Mouse (Mus musculus): ENCODE data around the gene Map7. TPM values are rescaled to one million over a fixed set of nuclear protein-coding genes. Genes with fewer than 3 reads are reported as not detected.
A peak's percentile ranks its signal among the peaks of the same experiment; 100 is the strongest.

Gene Map7
- total RNA-seq, 2 experiments from 2014 or later = 2.2 to 2.5 TPM

DNA sequence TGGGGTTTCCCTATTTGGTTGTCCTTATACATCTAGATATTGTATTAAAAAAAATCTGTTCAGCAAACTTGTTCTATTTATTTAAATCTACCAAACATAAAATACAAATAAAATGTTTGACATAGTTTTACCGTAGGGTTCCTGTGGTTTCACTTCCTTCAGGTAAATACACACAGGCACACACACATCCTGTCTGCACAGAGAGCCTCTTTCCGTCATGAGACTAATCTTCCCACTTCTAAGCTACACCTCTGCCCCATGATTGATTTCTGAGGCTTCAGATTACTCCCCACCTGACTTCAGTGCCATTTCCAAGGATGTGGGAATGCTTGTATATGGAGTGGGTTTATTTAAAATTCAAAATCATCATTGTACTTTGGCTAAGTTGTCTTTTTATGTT lies 133.2 kb downstream of the Map7 start:
- DNase-seq (ENCODE audit: low spot score in 2 of 2) = no peak

DNA sequence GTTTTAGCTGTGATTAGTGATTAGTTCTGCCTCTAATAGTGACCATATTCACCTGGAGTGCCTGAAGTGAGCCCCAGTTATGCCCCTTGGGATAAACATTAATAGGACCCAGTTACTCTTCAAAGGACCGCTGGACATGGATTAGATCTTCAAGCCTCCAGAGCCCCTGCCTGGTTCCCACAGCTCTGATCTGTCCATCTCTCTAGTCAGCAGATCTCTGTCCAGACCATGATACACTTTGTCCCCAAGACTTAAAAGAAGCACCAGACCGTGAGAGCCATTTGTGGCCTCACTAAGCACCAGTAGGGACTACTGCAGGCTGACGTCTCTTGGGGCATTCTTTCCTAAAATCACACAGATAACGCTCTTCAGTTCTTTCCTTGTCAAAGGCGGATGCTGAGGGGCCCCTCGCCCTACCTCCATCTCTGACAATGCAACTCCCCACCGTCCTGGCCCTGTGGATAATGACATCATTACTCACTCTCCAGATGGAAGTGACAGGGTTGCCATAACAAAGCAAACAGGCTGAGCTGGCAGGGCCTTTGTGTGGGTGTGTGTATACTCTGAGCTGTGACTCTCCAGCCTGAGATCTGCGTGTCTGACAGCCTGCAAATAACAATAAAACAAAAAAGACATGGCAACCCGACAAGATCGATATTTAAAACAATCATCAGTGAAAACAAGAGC lies 137.2 kb downstream of the Map7 start:
- peak in 1 of 2 experiments; percentile 19 for DNase-seq (ENCODE audit: low spot score in 2 of 2)

DNA sequence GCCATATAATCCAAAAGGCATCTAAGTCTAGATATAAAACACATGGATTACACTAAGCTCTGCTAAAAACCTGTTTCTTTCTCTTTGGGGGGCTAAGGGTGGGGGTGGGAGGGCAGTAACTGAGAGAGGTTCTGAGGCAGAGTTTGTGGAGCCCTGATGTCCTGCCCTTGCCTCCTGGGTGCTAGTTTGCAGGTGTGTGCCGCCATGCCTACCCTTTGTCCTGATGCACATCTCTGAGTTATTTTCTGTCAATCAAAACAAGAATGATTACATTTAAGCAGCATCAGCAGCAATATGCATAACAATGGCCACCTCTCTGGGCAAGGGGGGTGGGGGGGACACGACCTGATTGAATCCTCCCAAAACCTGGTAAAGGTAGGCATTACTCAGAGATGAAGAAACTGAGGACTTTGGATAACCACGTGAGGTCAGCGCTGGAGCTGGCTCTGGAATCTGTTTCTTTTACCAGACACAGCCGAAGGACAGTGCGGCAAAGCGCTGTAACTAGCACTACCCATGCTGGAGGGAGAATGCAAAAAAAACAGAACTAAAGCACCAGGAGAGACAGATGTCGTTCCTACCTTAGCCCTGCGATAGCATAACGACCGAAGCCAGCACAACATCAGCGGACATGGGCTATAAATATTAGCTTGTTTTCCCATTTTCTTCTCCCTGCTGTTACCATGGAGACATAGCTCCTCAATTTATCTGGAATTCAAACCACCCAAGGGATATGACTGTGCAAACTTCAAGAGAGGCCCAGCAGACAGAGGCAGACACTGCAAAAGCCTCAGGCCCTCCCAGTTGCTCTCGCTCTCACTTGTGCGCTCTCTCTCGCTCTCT lies 137.9 kb downstream of the Map7 start:
- peak in 1 of 2 experiments; percentile 15 for DNase-seq (ENCODE audit: low spot score in 2 of 2)

DNA sequence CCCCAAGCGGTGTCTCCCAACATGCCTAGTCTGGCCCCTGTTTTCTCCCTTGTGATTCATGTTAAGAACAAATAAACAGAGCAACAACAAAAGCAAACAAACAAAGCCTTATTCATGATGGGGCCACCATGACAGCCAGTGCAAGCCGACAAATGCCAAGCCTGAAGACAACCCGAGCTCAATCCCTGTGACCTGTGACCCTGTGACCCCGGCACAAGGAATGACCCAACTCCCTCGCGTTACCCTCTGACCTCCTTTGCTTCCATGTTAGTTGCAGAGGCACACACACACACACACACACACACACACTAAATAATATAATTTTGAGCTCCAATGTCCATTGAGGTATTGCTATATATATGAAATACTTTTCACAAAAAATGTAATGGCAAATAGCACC lies 139.1 kb downstream of the Map7 start:
- DNase-seq (ENCODE audit: low spot score in 2 of 2) = no peak

DNA sequence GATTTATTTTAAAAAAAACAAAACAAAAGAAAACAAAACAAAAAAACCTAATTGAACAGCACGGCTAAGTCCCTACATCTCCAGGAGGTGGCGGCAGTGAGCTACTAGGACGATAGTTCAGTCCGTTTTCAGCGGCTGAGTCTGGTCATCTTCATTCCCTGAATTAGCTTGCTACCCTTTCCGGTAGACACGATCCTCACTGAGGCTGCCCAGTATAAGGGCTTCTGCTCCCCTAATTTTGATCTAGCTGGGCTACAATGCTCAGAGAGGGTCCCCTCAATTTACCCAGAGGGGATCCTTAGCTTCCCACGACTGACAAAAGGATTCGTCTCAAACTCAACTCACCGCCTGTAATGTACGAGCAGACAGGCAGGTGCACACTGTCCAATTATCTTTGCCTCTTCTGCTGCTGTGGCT lies 142.2 kb downstream of the Map7 start:
- DNase-seq (ENCODE audit: low spot score in 2 of 2) = peak; percentile 60 to 87

DNA sequence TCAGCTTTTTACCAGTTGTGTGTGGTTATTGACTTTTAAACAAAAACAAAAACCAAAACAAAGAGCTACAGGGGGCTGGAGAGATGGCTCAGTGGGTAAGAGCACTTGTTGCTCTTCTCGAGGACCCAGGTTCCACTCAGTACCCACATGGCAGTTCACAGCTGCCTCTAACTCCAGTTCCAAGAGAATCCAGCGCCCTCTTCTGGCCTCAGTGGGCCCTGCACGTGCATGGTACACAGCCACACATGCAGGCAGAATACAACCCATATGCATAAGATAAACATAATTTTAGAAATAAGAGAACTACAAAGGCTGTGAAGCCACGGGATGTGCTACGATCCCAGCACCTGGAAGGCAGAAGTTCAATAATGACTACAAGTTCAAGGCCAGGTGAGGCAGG lies 147.7 kb downstream of the Map7 start:
- DNase-seq (ENCODE audit: low spot score in 2 of 2) = no peak

DNA sequence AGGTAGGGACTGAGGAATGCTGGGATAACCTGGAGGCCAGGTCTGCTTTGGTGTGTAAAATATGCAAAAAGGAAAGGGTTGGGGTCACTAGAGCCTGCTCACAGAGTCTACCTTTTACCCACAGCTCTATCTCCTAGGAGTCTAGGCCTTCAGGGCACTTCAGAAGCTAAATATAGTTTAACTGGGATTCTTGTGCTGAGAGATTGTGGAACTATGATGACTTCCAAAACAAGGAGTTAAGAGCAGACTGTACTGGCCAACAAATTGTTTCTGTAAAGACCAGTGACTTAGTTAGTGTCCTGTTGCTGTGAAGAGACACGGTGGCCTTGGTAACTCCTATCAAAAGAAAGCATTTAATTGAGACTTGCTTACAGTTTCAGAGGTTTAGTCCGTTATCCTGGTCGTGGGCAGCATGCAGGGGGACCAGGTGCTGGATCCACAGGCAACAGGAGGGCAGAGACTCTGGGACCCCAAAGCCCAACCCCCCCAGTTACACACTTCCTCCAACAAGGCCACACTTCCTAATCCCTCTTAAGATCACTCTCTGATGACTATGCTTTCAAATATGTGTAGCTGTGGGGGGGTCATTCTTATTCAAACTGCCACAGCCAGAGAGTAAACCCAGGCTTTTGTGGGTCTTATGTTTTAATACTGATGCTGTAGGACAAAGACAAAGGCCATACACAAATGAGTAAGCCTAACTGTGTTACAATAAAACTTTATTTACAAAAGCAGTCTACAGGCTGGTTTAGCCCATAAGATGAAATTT lies 150.1 kb downstream of the Map7 start:
- no peak for DNase-seq (ENCODE audit: low spot score in 2 of 2)

DNA sequence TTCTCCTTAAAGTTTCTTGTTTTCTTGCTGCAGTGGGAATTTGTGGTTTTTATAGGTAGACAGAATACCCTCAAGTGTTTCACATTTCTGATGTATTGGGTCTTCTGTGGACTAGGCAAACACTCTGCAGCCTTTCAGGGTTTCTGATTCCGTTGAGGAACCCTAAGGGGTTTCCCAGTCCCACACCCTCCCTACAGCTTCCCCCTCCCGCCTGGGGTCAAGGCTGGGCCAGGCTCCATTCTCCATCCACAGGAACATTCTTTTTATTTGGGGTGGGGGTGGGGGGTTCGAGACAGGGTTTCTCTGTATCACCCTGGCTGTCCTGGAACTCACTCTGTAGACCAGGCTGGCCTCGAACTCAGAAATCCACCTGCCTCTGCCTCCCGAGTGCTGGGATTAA lies 150.8 kb downstream of the Map7 start:
- DNase-seq (ENCODE audit: low spot score in 2 of 2) = no peak

DNA sequence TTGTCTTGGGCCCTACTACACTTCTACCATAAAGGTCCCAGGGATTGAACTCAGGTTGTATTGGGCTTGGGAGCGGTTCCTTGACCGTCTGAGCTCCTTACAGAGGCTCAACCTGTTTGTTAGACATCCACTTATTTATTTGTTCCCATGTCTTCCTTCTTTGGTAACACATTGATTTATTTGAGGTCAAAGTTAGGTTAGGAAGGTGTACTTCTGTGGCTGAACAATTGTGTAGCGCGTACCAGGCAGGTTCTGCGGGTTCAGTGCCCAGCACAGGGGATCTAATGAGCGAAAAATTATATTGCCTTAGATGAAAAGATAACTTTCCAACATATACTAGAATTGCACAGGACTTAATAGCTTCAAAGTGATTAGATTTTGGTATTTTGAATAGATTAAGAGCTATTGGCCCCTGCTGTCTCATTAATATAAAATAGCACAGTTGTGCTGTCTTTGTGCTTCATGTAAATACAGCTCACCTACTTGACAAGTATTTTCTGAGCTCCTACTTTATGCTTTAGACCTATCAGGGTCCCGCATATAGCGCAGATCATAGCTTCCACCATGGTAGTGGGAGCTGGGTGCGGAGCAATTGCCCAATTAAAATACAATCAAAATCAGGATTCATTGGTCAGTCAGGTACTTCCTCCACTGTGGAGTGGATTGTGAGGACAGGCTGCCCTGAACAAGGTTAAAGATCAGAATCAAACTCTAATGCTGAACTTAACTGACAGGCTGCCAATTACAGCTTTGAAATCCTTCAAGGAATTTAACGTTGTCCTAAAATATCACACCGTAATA lies 162.9 kb downstream of the Map7 start:
- DNase-seq (ENCODE audit: low spot score in 2 of 2) = no peak

DNA sequence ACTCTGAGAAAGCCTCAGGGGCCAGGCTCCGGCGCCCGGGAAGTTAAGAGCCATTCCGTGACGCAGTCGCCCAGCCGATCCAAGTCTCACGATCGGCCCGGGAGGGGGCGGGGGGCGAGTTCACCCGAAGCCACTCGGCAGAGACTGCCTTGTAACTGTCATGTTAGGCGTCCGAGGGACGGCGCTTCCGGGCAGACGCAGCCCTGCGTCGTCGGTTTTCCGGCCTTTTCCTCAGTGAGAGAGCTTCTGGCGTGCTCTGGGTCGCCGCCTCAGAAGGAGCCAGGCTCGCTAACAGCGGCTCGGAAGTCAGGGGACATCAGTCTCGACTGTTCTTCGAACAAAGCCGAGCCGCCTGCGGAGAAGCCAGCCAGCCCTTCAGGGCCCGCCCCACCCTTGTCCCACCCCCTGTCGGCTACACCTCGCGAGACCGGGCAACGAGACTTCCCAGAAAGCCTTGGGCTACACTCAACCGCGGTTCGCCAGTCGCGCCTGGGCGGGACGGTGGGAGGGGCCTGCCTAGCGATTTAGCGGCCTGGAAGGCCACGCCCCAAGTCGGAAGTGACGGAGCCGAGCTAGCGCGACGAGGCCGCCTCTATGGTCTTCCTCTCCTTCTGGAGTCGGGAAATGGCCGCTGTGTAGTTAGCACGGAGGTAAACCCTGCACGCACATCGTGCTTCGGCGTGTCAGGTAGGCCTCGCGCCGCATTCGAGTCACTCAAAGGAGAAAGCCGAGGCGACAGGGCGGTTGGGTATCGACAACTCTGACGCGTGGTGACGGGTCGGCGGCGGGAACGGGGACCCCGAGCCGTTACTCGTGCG lies 163.9 kb downstream of the Map7 start, which contains the start of gene Bclaf1:
TSS of gene Bclaf1 (plus strand) at position 552 of the 818 bp plus-strand sequence.
- peak; percentile 99 to 100 for DNase-seq (ENCODE audit: low spot score in 2 of 2)

DNA sequence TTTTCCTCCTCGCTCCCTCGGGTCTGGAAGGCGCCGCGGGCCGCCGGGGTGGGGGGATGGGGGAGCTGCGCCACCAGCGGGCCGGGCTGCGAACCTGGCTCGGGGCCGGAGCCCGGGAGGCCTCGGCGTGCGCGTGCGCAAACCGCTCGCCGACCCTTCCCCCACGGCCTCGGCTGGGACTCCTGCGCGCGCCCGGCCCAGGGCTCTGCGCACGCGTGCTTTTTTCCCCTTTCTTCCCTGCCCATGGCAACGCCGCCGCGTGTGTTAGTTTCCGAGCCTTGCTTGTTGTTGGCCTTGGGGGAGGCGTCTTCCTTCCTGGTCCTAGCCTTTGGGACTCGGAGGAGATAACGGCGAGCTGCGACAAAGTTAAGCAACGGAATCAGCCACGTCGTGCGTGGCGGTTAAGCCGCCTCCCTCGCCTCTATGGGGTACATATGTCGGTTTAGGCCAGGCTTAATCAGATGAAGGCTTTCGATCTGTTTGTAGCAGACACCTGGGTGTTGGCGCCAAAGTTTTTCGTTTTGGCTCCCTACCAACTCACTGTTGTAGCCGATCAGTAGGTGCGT lies 164.5 kb downstream of the Map7 start:
- peak; percentile 90 to 91 for DNase-seq (ENCODE audit: low spot score in 2 of 2)

DNA sequence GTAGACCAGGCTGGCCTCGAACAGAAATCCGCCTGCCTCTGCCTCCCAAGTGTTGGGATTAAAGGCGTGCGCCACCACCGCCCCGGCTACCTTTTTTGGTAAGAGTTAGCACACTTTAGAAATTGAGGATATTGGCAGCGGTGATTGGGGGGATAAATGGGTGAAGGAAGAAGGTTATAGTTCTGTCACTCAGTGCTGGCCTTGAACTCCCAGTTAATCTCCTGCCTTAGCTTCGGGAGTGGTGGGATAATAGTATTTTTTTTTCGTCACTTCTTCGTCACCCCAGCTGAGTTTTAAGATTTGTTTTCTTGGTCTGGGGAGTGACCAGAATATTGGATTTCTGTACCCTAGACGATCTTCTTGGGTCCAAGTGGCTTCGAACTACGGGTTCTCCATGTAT lies 165.2 kb downstream of the Map7 start:
- no peak for DNase-seq (ENCODE audit: low spot score in 2 of 2)

DNA sequence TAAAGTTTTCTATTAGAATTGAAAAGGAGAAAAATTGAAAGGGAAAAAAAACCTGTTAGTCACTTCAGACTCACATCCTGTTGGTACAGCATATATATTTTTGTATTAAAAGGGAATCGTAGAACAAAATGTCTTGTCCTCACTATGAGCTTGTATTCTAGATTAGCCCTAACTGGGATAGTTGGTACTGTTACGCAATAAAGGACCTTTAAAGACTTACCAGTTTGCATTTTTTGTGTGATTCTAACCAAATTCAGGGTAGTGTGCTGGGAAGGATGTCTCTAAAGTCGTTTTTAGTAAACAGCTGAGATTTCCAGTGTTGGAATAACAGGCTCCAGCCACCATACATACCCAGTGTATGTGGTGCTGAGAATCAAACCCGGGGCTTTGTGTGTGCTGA lies 165.7 kb downstream of the Map7 start:
- no peak for DNase-seq (ENCODE audit: low spot score in 2 of 2)

DNA sequence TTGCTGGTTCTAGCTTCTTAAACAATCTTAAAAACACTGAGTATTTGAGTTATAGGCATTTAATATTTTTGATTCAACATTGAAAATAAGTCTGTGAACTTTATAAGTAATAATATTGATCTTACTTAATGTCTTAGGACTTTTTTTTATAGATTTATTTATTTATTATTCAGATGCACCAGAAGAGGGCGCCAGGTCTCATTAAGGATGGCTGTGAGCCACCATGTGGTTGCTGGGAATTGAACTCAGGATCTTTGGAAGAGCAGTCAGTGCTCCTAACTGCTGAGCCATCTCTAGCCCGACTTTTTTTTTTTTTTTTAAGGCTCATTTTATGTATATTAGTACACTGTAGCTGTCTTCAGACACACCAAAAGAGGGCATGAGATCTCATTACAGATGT lies 166.5 kb downstream of the Map7 start:
- DNase-seq (ENCODE audit: low spot score in 2 of 2) = no peak

DNA sequence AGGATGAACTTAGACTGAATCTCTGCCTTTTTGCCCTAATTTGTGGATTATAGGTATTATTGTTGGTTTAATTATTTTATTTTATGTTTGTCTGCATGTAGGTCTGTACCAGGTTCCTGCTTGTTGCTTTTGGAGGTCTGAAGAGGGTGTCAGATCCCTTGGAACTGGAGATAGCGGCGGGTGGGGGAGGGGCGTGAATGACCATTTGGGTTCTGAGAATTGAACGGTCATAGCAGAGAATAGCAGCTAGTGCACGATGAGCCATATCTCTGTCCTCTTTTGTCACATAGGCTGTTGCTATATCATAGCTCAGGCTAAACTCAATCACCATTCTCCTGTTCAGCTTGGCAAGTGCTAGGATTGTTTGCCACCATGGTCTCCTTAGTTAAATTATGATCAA lies 169.2 kb downstream of the Map7 start:
- no peak for DNase-seq (ENCODE audit: low spot score in 2 of 2)

DNA sequence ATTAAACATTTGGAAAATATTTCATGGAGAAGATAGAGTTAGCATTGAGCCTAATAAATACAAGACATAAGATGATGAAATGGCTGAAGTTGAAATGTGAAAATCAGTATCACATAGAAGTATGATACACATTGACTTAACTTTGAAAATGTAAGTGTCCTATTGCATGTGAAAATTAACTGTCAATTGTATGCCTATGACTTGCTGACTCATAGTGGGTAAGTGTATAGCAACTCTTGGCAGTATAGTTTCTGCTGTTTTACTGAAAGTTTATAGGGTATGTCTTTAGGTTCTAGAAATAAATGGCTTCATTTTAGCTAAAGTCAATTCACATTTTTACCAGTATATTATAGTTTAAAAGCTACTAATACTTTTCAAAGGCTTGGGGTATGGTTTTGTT lies 178.0 kb downstream of the Map7 start:
- DNase-seq (ENCODE audit: low spot score in 2 of 2) = no peak

Measured in gastrocnemius, postnatal 4 days (tissue).